ENCODE assay signal across 9 mouse cellular contexts in the genomic region with DNA sequence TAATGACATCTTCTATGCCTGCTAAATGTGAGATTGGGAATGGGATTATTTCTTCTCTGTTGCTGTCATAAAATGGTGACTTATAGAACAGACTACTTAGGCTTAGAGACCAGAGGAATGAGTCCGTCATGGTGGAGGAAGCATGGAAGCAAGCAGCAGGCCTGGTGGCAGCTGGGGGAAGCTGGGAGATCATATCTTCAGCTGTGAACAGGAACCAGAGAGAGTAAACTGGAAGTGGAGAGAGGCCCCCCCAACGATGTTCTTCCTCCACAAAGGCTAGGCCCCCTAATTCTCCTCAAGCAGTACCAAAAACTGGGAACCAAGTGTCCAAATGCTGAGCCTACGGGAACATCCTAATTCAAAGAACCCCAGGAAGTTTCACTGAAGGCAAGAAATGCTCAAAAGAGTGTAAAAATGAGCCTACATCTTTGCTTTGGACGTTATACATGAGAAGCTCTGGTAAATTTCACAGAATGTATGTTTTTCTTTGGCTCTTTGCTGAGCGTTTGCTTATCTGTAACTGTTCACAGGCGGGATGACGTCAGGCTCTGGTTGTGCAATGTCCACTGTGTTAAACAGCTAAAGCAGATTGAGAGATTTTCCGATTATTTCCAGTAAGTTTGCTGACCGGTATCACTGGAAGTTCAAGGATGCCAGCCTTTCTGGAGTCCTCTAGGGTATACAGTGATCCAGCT.
DNase-seq lines count a peak whose midpoint lies in the region; ATAC-seq and TF ChIP-seq lines count a peak whose summit lies in the region.
"Had no signal": no experiment of that assay in that cellular context is flagged by ENCODE, and none has a peak within 500 bp of the region (broad histone marks: within the 10 kb centered on the region; RNA-seq: fewer than 3 reads in every experiment).

No protein-coding gene starts in this region.

- no peak for DNase-seq in G1E (ENCODE audit: low spot score)
- peak; percentile 87 for DNase-seq in adipocyte (ENCODE audit: low spot score)
- DNase-seq in intestine, embryonic 14.5 days (ENCODE audit: low spot score), result peak; percentile 62
- DNase-seq in lung, postnatal 25 days (ENCODE audit: low spot score), result peak; percentile 65
- no peak for DNase-seq in left cerebral cortex, adult 18-20 months (ENCODE audit: low spot score in 2 of 2)
- no peak for DNase-seq in gastrocnemius, postnatal 10 days

- no peak overlapping the region for H3K9ac ChIP-seq in intestine, embryonic 14.5 days (ENCODE audit: low read length)
- H3K9ac ChIP-seq: embryonic facial prominence, embryonic 15.5 days; limb, embryonic 13.5 days had no signal

- H3K4me2 ChIP-seq in intestine, embryonic 14.5 days (ENCODE audit: low read length), result no peak overlapping the region
- H3K4me2 ChIP-seq: embryonic facial prominence, embryonic 15.5 days; limb, embryonic 13.5 days had no signal

- H3K4me3 ChIP-seq in G1E (ENCODE audit: low read depth, low read length), result no peak overlapping the region
- H3K4me3 ChIP-seq in intestine, embryonic 14.5 days (ENCODE audit: low read depth, low read length), result no peak overlapping the region
- H3K4me3 ChIP-seq: embryonic facial prominence, embryonic 15.5 days; limb, embryonic 13.5 days had no signal

- peak overlapping the region; percentile 71 for H3K27ac ChIP-seq in intestine, embryonic 14.5 days (ENCODE audit: low read depth)
- H3K27ac ChIP-seq: embryonic facial prominence, embryonic 15.5 days; limb, embryonic 13.5 days had no signal

- TF ChIP-seq CTCF in G1E (IDR thresholded peaks at IDR 0.05; ENCODE audit: low read depth, low read length), result no peak

- H3K9me3 ChIP-seq in G1E (replicated peaks), result peaks cover 28% of the 10 kb centered on the region
- no peaks in the 10 kb centered on the region for H3K9me3 ChIP-seq in intestine, embryonic 14.5 days (ENCODE audit: control insufficient read depth, low read length)
- H3K9me3 ChIP-seq: embryonic facial prominence, embryonic 15.5 days; limb, embryonic 13.5 days had no signal

- peak; percentile 22; the same call in 1 of the 2 replicates for ATAC-seq in G1E (ENCODE audit: extremely low read depth, insufficient number of reproducible peaks, low FRiP score, poor library complexity, severe bottlenecking)
- no peak for ATAC-seq in intestine, embryonic 14.5 days (replicated peaks; ENCODE audit: low FRiP score, low TSS enrichment, low read depth)
- ATAC-seq in activated CD4-positive, CD25-positive, alpha-beta regulatory T cell, adult 4 months, result no peak

- H3K36me3 ChIP-seq in G1E (replicated peaks), result no peaks in the 10 kb centered on the region
- no peaks in the 10 kb centered on the region for H3K36me3 ChIP-seq in intestine, embryonic 14.5 days (ENCODE audit: control insufficient read depth, insufficient read depth, low read length)
- H3K36me3 ChIP-seq: embryonic facial prominence, embryonic 15.5 days; limb, embryonic 13.5 days had no signal

- H3K4me1 ChIP-seq in G1E (ENCODE audit: insufficient read depth, low read depth, low read length), result no peaks in the 10 kb centered on the region
- peaks cover 17% of the 10 kb centered on the region for H3K4me1 ChIP-seq in intestine, embryonic 14.5 days (replicated peaks; ENCODE audit: control insufficient read depth, insufficient read depth, low read length)
- H3K4me1 ChIP-seq: embryonic facial prominence, embryonic 15.5 days had no signal

- no peaks in the 10 kb centered on the region for H3K27me3 ChIP-seq in G1E (ENCODE audit: insufficient read depth, low read length)
- H3K27me3 ChIP-seq in intestine, embryonic 14.5 days (replicated peaks; ENCODE audit: control insufficient read depth, insufficient read depth, low read length), result no peaks in the 10 kb centered on the region
- H3K27me3 ChIP-seq: embryonic facial prominence, embryonic 15.5 days; limb, embryonic 13.5 days had no signal

- 39% methylated on average over 9 of the region's 9 CpGs for WGBS in intestine, embryonic 14.5 days

Comparison
In these comparisons a context has a peak if more than half of its experiments do, and no peak if none do; other contexts are left out.
1. DNase-seq: peak in adipocyte (single experiment), intestine, embryonic 14.5 days (single experiment) and lung, postnatal 25 days (single experiment); none in G1E (single experiment), left cerebral cortex, adult 18-20 months (0 of 2) and gastrocnemius, postnatal 10 days (single experiment).